Mouse (Mus musculus): ENCODE measurements around the gene Gm14459. TPM values are rescaled to one million over a fixed set of nuclear protein-coding genes. Genes with fewer than 3 reads are reported as not detected.
"Not testable (repeated sequence)": the region's sequence is repeated elsewhere in the genome, so short reads cannot be mapped to it uniquely, and the experiment has no call there.

Gm14459 gene
- not detected in 2 replicates for polyA plus RNA-seq (2015; fragmentation: Nextera tagmentation; extraction: Ambion mirVana)

GRCm38 (mm10) chrX:8524854-8525253 lies at the start of gene Gm14459:
TSS of gene Gm14459 (minus strand) at chrX:8524954.
- no peaks in the 10 kb centered on the region for H3K36me3 ChIP-seq (ENCODE audit: control insufficient read depth, insufficient read depth)
- H3K4me1 ChIP-seq (ENCODE audit: control insufficient read depth, insufficient read depth, low read length): no peaks in the 10 kb centered on the region
- no peaks in the 10 kb centered on the region for H3K9me3 ChIP-seq (replicated peaks; ENCODE audit: control insufficient read depth, low read length)
- no peak within 1 kb of the TSS for H3K4me3 ChIP-seq (ENCODE audit: low read length)
- no peak within 1 kb of the TSS for H3K27ac ChIP-seq (ENCODE audit: low read length)
- no peak within 1 kb of the TSS for H3K4me2 ChIP-seq (ENCODE audit: low read depth, low read length)
- ATAC-seq (replicated peaks; ENCODE audit: extremely low read depth, insufficient read depth, low FRiP score): no peak
- 83% methylated on average over 2 of the region's 2 CpGs for WGBS
- no peak within 1 kb of the TSS for H3K9ac ChIP-seq (ENCODE audit: low read length)
- H3K27me3 ChIP-seq (ENCODE audit: control insufficient read depth, insufficient read depth, low read length): no peaks in the 10 kb centered on the region

DNA sequence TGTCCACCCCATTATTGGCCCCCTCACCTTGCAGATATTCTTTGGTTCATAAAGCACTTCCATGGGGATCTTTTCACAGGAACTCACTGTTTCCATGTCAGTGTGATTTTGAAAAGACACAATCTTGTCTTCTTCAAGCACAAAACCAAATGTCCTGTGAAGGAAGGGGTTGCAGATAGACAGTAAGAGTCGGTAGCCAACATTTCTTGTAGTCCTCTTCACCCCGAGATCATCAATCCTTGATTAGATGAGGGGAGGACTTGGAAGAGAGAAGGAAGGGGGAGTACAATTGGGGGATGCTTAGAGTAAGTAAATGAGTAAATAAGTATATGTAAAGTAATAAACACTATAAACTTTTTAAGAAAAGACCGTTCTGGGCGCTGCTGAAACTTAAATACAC lies 23.4 kb upstream of the Gm14459 start, which contains the start of gene Ssxb6:
Gene Ssxb6, minus strand, starts transcription at position 101 of the 400 bp plus-strand sequence.
- H3K27ac ChIP-seq (ENCODE audit: low read length); H3K4me3 ChIP-seq (ENCODE audit: low read length); H3K4me1 ChIP-seq (ENCODE audit: control insufficient read depth, insufficient read depth, low read length); H3K4me2 ChIP-seq (ENCODE audit: low read depth, low read length); ATAC-seq (replicated peaks; ENCODE audit: extremely low read depth, insufficient read depth, low FRiP score); H3K27me3 ChIP-seq (ENCODE audit: control insufficient read depth, insufficient read depth, low read length); H3K9me3 ChIP-seq (replicated peaks; ENCODE audit: control insufficient read depth, low read length); H3K9ac ChIP-seq (ENCODE audit: low read length); H3K36me3 ChIP-seq (ENCODE audit: control insufficient read depth, insufficient read depth): not testable (repeated sequence)
- 61% methylated on average over 4 of the region's 4 CpGs for WGBS

Other genes starting within 250 kb of the Gm14459 start
- gene Ssxb10, start 197.5 kb downstream of the Gm14459 start, polyA plus RNA-seq (2015; fragmentation: Nextera tagmentation; extraction: Ambion mirVana): not detected in 2 replicates
- gene Ssxb9, start 158.0 kb downstream of the Gm14459 start, polyA plus RNA-seq (2015; fragmentation: Nextera tagmentation; extraction: Ambion mirVana): not detected in 2 replicates
- gene Ssxb1, start 111.6 kb downstream of the Gm14459 start, polyA plus RNA-seq (2015; fragmentation: Nextera tagmentation; extraction: Ambion mirVana): not detected in 2 replicates
- not detected in 2 replicates for gene Ssxb2, start 63.2 kb downstream of the Gm14459 start, polyA plus RNA-seq (2015; fragmentation: Nextera tagmentation; extraction: Ambion mirVana)
- gene Ssxb6, start 23.3 kb upstream of the Gm14459 start, polyA plus RNA-seq (2015; fragmentation: Nextera tagmentation; extraction: Ambion mirVana): not detected in 2 replicates
- not detected in 2 replicates for gene Ssxb3, start 66.9 kb upstream of the Gm14459 start, polyA plus RNA-seq (2015; fragmentation: Nextera tagmentation; extraction: Ambion mirVana)
- gene Ssxb8, start 165.9 kb upstream of the Gm14459 start, polyA plus RNA-seq (2015; fragmentation: Nextera tagmentation; extraction: Ambion mirVana): not detected in 2 replicates
- not detected in 2 replicates for gene Ssx9, start 223.5 kb upstream of the Gm14459 start, polyA plus RNA-seq (2015; fragmentation: Nextera tagmentation; extraction: Ambion mirVana)

Data from heart, embryonic 16.5 days (tissue).